Mouse (Mus musculus) ES-CJ7 (cell line): Measurements from ENCODE around the gene Slc17a9.

Experiments used
- DNase-seq: peaks from one replicate; pipeline ENCODE4 v3.0.0; 2011; ENCODE audit warnings: low read depth, low spot score

Gene Slc17a9

GRCm38 (mm10) chr2:180754976-180755688 lies 30.1 kb downstream of the Slc17a9 start:
- DNase-seq: no peak

DNA sequence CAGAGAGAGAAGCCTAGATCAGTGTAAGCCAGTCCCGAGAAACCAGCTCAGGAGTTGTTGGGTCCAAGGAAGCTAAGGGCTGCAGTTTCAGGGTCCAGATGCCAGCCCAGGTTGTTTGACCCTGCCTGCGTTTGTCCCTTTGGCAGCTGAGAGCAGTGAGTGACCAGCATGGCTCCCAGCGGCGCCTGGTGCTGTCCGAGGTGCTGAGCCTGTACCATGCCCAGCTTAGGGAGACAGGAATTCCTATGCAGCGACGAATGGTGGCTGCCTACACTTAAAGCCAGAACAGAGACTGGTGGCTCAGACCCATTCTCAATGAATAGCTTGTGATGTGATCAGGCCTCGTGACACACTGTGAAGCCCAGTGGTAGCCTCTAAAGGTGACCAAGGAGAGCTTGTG lies 30.8 kb downstream of the Slc17a9 start:
- peak; percentile 50 for DNase-seq

GRCm38 (mm10) chr2:180756786-180757185 lies 31.7 kb downstream of the Slc17a9 start:
- DNase-seq: no peak

GRCm38 (mm10) chr2:180758513-180759263 lies 33.6 kb downstream of the Slc17a9 start:
- no peak for DNase-seq

DNA sequence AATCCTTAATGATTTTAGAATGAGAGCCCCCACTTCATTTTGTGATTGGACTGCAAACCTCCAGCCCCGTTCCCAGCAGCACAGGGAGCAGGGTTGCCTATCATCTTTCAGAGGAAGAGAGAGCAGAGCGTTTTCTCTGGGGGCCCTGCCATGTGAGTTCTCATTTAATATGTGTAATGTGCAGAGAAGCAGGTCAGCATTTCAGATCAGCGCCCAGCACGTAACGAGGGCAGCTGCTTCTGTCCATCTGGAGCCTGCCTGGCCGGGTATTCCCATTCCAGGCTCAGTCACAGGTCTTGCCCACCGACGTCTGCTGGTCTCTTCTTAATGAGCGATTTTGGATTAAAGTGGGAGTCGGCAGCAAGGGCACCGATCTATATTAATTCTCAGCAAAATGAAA lies 39.9 kb downstream of the Slc17a9 start:
- DNase-seq: no peak

- no peak for DNase-seq
These were observed 40.6 kb downstream of the Slc17a9 start for GRCm38 (mm10) chr2:180765713-180766112.

DNA sequence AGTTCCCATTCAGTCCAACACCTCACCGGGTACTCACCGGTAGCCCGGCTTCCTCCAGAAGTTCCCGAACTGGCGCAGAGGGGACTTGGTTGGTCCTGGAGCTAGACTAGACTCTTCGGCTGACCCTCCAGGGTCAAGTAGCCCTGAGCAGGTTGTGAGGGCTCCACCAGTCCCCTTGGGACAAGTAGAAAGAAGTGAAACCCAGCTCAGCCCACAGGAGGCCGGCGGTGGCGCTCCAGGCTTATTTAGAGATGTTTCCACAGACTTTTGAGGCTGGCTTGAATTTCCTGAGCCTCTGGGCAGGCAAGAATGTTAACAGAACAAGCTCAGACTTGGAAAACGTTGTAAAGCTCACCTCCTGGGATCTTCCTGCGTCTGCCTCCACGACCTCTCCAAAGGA lies 50.2 kb downstream of the Slc17a9 start:
- DNase-seq: no peak

DNA sequence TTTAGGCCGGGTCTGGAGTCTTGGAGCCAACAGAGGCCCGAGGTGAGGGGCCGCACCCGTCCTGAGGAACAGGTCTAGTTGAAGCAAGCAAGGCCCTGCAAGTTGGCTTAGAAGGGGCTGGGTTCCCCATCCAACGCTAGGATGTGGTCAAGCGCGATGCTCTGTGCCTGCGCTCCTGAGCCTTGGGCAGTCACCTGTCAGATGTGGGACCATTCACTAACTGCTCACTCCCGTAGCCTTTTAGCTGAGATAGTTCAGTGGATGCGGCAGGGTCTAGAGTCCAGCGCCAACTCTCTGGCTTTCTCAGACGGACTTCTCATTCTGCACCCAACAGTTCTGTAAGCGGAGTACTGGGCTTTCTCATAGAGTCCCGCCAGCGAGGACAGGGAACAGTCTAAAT lies 50.6 kb downstream of the Slc17a9 start:
- DNase-seq: peak; percentile 16

- DNase-seq: peak; percentile 37
These were observed 51.7 kb downstream of the Slc17a9 start, which contains the start of gene Bhlhe23 for GRCm38 (mm10) chr2:180776793-180777192. Gene Bhlhe23, minus strand, starts transcription at chr2:180776900.

GRCm38 (mm10) chr2:180779226-180780104 lies 54.4 kb downstream of the Slc17a9 start:
- peak; percentile 67 for DNase-seq

GRCm38 (mm10) chr2:180780282-180780681 lies 55.2 kb downstream of the Slc17a9 start:
- DNase-seq: peak; percentile 70

- peak; percentile 45 for DNase-seq
These were observed 61.7 kb downstream of the Slc17a9 start for GRCm38 (mm10) chr2:180786732-180787131.

DNA sequence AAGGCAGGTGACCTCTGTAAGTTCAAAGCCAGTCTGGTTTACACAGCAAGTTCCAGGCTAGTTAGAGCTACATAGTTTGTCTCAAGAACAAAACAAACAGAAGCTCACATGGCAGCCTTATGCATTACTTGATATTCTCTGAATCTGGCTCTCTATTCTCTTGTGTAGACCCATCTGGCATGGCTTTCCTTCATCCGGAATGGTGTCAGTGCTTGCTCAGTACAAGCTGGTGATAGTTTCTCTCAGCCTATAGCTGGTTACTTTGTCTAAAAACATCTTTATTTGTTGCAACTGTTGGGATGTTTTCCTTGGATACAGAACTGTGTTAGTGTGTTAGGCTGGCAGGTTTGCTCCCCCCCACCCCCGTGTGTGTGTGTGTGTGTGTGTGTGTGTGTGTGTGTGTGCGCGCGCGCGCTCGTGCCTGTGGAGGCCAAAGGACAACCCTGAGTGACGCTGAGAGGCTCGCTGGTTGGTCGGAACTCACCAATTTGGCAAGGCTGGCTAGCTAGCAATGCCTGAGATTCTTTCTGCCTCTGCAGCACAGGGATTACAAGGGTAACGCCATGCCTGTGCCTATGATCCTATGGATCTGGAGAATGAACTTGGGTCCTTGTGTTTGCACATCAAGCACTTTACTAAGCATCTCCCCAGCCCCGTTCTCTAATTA lies 62.6 kb downstream of the Slc17a9 start:
- DNase-seq: no peak

GRCm38 (mm10) chr2:180788386-180788785 lies 63.3 kb downstream of the Slc17a9 start:
- no peak for DNase-seq

DNA sequence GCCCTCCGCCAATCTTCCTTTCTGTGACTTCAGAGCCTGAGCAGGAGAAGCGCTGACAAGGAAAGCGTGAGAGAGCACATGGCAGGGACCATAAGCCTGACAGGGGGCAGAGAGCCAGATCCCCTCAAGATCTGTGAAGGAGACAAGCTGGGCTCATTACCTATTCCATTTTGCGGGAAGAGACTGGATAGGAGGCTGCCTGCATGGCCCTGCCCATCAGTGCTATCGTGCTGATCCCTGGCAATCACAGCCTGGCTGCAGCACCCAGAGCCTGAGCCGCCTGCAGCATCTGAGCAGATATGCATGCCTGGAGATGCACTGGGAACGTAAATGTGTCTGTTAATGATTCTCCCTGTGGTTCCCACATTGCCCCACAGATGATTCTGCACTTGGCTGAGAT lies 63.8 kb downstream of the Slc17a9 start:
- DNase-seq: no peak

DNA sequence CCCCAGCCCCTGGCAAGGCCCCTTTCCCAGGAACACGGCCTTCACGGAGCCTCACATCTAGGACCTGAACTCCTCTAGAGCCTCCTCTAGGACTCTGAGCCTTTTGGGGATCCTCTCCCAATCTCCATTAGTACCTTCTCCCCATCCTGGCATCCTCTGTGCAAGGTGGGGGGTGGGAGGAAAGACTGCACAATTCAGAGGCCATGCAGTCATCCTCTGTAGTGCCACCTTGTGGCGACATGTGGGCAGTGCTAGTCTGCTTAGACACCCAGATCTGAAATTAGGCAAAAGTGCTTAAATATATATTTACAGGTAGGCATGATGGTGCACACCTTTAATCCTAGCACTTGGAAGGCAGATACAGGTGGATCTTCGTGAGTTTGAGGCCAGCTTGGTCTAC lies 66.6 kb downstream of the Slc17a9 start:
- peak; percentile 44 for DNase-seq
